Mouse (Mus musculus) ovary, adult 18-20 months (tissue): Measurements from ENCODE around the gene Vwf.
A peak's percentile ranks its signal among the peaks of the same experiment; 100 is the strongest.

Source experiments
- DNase-seq: peaks from one replicate; pipeline ENCODE4 v3.0.0; 2022; ENCODE audit warnings: low spot score, mixed read lengths

Vwf gene

DNA sequence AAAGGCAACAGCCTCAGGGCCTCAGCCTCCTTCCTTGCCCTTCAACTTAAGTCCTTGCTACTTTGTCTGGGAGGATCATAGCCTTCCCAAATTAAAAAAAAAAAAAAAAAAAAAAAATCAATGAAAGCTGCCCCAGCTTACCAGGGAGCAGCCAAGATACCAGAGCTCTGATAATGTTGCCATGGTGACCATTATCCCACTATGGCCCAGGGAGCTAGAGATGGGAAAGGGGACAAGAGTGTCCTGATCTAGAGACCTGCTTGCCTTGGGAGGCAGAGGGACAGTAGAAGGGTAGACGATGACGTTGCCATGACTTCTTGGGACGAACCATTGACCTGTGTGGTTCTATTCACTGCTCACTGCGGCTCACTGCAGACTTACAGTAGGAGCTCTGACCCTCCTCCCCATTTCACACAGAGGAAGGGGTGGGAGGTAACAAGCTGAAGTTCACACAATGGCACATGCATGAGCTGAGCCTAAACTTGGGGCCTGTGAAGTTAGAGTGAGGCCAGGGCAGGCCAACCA lies 39.5 kb downstream of the Vwf start:
- DNase-seq = no peak

DNA sequence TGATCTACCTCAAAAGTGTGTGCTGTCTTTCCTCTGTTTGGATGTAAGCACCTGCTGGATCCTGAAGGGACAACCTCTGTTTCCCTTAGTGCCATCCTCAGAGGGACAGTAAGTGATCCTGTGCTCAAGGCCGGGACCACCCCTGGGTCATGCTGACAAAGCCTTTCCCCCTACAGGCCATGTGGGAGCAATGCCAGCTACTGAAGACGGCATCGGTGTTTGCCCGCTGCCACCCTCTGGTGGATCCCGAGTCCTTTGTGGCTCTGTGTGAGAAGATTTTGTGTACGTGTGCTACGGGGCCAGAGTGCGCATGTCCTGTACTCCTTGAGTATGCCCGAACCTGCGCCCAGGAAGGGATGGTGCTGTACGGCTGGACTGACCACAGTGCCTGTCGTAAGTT lies 41.7 kb downstream of the Vwf start:
- no peak for DNase-seq

DNA sequence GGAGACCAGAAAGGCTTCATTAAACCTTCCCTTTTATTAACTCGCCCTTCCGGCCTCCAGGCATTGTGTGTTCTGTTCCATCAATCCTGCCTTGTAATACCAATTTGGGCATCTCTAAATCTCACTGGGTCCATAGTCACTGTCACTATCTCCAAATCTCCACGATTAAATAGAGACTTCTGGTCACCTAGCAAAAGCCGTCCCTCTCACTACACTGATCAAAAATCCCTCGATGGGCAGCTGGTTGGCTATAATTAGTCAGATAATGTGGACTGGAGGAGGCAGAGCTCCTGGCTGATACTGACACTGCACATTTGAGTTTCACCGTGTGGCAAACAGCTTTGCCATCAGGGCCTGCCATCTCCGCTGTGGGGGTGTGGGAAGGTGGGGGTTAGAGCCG lies 42.5 kb downstream of the Vwf start:
- no peak for DNase-seq

DNA sequence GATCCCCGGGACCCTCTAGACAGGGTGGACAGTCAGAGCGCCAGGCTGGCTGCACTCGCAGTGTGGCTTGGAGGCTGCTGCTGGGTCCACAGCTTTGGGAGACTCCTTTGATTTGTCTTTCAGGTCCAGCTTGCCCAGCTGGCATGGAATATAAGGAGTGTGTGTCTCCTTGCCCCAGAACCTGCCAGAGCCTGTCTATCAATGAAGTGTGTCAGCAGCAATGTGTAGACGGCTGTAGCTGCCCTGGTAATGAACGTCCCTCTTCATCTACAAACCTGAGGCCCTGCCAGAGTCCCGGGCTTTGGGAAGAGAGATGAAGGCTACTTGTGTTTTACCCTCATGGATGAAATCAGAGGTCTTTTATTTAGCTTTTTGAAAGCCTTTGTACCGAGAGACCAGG lies 43.5 kb downstream of the Vwf start:
- no peak for DNase-seq

DNA sequence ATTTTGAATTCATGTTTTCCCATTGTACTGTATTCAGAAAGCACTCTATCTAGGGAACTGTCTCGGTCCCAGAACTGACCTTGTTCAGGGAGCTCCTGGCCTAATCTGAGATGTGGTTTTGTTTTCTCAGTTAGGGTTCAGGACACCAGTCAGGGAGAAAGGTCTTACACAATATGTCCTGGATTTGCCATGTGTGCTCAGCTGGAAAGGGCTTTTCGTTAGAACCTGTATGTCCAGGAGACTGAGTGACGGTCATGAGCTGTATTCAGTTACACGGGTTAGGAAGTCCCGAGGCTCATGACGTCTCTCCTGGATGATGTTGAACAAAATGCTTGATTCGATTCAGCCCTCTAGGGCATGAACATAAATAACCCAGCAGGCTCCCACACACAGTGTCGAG lies 43.9 kb downstream of the Vwf start:
- DNase-seq = no peak

DNA sequence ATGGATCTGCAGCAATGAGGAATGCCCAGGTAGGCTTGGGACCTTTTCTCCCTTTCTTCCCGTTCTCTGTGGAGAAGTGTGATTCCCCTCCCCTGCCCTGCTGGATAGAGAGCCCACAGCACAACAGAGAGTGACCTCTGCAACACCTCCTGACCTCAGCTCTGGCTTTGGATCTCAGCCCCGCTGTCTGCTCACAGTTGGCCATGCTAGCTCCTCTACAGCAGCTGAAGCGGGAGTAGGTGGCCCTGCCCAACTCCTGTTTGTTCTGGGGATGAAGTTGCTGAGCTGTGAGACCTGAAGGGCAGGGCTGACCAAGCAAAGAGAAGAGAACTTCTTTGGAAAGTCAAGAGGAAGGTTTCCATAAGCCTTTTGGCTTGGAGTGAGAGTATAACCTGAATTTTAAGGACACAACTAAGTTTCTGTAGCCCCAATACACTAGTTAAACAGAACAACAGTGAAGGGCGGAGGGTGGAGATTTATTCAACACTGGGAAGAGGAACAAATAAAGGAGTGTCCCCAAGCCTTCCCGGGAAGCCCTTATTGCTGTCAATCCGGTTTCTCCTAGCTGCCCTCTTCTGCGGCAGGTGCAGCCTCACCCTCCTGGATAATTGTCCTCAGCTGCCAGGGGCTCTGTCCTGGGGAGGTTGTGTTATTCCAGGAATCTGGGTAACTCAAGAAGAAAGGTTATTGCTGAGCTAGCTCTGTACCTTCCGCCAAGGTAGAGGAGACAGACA lies 45.2 kb downstream of the Vwf start:
- DNase-seq = no peak

DNA sequence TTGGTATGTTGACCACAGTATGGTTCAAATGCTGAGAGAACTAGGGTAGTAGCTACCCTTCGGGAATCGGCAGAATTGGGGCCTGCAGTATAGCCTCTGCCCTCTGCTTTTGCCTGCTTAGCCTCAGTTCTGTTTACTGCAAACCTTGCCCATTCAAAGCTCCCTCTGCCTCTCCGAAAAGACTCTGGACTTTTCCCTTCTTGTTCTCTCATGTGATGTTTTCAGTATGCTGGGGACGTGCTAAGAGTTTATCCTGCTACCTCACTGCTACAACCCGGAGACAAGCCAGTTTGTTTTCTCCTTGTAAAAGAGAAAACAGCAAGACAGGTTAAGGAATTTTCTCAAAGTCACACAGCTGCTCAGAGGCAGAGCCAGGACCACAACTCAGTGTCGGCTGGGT lies 46.0 kb downstream of the Vwf start:
- DNase-seq = no peak

DNA sequence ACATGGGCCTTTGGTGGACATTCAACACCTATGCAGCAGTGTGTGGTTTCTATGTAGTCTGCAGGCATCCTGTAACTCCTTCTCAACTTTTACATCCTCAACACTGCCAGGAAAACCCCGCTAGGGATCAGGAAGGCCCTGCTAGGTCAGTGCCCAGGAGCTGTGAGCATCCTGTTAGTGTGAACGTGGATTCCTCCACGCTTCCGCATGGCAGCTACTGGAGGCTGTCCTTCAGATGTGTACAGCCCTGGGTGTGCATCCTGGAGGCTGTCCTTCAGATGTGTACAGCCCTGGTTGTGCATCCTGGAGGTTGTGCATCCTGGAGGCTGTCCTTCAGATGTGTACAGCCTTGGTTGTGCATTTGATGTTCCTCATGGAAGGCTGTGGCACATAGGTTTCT lies 47.7 kb downstream of the Vwf start:
- DNase-seq = no peak

DNA sequence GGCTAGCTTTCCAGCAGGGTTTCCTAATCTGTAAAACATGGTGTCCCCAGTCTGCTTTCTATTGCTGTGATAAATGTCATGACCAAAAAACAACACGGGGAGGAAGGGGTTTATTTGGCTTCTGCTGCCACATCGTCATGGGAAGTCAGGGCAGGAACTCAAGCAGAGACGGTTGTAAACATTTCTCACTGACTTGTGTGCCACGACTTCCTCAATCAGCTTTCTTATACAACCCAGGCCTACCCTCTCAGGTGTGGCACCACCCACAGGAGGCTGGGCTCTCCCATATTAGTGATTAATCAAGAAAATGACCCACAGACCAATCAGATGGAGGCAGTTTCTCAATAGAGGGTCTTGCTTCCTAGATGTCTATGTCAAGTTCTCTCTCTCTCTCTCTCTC lies 48.3 kb downstream of the Vwf start:
- DNase-seq = no peak

DNA sequence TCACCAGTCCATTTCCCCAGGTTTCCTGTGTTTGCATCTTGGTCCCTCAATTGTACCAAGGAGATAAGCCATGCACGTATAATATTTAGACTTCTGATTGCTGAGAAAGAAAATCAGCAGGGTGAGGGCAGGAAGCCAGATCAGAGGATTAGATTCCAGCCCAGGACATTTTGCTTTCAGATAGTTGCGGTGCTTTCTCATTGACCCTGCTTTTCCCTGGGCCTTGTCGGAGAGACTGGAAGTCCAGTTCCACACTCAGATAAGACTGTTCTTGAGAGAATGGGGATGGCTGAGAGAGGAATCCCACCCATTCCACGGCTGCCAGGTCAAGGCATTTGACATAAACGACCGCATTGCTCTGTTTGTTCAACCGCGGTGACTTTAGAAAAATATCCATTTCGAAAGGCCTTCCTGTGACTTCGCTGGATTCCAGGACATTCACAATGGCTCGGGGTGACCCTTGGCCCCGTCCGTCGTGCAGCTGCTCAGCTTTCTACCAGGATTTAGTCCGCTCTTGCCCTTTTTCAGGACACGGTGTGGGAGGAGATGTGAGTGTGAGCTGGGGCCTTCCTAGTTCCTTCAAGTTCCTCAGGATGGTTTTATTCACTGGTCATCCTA lies 50.2 kb downstream of the Vwf start:
- DNase-seq = no peak

DNA sequence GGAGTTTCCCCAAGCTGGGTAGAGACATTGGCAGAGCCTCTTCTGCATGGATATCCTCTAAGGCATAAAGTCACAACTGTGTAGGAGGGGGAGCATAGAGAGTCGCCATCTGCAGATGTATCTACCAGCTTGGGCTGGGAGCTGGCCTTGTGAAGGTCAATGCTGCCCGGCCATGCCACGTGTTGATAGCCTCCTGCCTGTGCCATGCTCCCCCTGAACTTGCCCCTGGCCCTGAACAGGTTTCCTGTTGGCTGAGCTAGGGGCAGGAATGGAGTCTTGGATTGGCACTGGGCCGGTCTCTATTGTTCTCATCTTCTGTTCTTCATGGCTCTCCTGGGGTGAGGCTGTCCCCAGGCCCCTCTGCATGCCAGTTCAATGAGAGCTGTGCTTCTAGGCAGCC lies 51.1 kb downstream of the Vwf start:
- no peak for DNase-seq

DNA sequence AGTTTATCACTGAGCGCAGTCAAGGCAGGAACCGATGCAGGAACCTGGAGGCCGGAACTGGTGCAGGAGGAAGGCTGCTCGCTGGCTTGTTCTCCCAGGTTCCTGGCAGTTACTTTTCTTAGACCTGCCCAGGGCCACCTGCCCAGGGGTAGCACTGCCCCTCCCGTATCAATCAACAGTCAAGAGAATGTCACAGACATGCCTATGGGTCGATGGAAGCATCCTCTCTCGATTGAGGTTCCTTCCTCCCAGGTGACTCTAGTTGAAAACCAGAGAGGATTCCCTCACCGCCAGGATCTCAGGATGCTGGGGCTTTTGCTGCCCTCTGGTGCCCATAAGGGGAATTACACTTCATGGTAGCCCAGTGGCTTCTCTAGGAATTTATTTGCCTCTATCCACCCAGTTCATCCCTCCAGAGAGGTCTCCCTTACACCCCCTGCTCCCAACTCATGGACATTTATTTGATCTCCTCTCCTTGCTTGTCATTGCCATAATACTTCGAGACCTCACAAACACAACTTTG lies 53.5 kb downstream of the Vwf start:
- DNase-seq = no peak

DNA sequence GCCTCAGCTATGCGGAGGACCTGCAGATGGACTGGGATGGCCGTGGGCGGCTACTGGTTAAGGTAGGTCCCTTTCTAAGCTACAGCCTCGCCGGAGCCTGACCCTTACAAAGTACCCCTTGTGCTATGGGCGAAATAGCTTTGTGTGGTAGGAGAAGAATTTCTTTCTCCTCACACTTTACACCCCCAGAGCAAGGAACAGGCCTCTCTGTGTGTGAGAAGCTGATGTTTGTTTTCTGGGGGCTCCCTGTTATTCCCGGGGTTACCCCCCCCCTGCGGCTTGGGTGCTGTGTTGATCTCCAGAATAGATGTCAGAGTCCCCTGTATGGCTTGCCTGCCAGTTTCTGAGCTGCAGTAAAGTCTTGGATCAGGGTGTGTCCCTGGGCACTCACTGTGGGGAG lies 54.1 kb downstream of the Vwf start:
- no peak for DNase-seq

DNA sequence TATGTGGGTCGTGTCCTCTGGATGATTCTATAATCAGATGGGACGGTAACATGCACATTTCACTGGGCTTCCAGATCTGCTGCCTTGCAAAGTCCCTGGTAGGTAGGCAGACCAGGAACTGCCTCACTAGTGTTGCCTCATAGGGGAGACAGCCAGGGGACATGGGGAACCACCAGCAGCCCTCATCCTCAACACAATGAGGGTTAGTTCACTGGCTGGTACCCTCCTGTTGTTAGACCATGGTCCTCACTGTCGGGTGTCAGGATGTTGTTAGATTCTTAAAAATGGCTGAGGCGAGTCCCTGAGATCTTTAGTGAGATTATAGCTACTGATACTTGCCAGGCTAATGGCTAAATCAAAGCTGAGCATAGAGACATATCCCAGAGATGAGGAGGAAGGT lies 54.6 kb downstream of the Vwf start:
- no peak for DNase-seq

DNA sequence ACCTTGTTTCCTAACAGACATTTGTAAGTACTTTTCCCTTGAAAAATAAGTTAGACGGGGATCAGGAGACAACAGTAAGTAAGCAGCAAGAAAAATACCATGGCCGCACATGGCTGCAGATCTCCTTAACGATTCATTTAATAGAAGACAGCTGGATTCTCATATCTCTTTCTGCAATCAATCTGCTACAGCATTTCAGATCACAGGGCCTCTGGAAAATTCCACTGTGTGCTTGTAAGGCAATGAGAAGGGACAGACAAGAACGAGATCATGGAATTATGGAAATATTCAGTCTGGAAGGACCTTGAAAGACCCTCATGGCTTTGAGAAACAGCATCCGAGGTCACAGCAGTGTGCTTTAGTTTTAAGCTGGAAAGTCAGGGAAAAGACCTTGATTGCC lies 55.2 kb downstream of the Vwf start:
- no peak for DNase-seq

DNA sequence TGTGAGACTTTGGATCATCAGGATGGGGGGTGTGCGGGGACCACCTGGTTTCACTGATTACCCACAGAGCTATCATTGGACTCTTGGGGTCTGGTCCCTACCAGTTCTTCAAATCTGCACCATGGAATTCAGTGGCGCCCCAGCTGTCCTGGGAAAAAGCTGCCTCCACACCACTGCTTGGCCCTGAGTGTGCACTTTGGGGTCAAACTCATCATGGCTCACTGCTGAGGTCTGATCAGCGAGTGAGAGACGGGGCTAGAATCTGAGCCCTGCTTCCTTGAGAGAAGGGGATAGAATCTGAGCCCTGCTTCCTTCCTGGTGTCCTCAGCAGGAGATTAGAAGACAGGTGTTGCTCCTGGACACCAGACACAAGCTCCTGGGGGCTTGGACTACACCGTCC lies 55.8 kb downstream of the Vwf start:
- no peak for DNase-seq

DNA sequence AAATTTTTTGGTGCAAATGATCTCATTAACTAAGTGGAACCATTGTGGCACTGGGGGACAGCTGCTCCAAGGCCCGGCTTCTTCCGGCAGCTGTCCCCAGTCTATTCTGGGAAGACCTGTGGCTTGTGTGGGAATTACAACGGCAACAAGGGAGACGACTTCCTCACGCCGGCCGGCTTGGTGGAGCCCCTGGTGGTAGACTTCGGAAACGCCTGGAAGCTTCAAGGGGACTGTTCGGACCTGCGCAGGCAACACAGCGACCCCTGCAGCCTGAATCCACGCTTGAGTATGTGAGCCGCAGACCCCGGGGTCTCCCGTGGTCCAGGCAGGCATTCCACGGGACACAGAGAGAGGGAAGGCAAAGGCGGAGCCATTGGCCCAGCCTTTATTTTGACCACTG lies 56.7 kb downstream of the Vwf start:
- peak; percentile 59 for DNase-seq

DNA sequence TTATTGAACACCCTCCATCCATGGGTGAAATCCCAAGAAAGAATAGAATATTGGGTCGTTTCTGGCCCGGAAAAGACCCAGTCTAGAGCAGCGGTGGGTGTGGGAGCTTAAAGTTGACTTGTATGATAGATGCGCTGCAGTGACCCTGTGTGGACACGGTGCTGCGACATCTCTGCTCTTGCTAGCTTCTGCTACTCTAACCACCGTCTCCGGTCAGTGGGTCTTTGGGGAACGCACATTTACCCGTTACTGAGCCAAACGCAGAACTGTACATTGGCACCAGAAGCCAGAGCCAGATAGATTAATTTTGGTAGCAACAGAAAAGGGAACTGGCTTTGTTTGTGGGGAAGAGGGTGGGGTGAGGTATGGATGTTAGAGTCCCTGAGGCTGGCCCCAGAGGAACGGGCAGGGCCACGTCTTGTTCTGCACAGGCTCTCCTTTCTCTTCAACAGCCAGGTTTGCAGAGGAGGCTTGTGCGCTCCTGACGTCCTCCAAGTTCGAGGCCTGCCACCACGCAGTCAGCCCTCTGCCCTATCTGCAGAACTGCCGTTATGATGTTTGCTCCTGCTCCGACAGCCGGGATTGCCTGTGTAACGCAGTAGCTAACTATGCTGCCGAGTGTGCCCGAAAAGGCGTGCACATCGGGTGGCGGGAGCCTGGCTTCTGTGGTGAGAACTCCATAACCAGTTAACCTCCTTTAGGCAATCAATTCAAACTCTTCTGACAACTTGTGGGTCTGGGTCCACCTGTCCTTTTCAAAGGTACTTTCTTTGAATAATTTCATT lies 57.3 kb downstream of the Vwf start:
- DNase-seq = no peak

DNA sequence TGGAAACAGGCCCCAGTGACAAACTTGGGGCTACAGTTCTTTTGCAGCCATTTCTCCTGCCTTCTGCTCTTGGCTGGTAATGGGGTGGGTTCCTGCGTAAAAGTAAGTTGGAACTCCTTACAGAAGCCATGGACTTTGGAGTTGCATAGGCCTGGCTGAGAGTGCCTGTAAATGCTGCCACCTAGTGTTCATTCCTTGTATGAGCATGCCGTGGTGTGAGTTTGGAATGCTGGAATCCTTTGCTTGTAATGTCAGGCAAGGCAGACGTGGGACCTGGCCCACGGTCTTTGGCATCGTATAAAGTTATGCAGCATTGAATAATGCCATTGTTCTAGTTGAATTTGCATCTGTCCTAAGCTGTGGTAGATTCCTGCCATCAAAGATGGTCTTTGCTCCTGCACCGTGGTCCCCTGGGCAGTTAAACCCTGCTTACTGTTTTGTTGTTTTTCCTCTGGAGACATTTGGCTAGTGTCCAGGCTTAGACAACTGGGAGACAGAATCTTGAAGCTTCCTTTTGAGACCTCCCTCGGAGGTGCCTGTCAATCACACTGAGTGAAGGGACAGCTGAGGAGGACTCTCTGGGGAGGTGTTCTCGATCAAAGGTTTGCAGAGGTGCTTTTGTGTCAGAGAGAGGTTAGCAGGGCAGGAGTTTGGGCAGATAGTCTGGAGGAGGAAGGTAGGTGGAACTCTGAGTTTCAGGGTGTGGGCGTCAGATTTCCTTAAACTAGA lies 58.1 kb downstream of the Vwf start:
- no peak for DNase-seq

DNA sequence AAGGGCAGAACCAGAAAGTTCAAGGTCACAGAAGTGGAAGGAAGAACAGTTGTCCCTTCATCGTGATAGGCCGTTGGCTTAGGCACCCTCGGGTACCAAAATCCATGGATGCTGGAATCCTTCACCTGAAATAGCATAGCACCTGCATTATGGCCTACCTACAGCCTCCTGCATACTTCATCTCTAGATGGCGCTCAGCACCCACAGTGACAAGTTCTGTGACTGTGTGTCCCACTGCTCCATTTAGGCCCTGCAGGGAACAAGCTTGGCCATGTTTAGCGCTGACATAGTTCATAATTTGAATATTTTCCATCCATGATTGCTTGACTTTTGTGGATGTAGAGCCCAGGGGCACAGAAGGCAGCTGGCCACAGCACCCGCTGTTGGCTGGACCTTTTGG lies 62.5 kb downstream of the Vwf start:
- no peak for DNase-seq

DNA sequence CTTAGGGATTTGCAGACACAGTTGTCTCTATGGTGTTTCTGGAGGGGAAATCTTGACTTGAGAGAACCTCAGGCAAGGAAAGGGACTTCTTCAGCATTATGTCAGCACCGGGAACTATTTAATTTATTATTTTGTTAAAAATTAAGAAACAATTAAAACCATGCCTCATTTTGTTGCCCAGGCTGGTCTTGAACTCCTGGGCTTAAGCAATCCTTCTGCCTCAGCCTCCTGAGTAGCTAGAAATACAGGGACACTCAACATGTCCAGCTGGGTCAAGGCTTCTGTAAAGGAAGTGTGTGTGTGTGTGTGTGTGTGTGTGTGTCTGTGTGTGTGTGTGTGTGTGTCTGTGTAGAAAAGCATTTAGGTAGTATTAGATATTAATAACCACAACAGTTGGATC lies 71.3 kb downstream of the Vwf start:
- no peak for DNase-seq

DNA sequence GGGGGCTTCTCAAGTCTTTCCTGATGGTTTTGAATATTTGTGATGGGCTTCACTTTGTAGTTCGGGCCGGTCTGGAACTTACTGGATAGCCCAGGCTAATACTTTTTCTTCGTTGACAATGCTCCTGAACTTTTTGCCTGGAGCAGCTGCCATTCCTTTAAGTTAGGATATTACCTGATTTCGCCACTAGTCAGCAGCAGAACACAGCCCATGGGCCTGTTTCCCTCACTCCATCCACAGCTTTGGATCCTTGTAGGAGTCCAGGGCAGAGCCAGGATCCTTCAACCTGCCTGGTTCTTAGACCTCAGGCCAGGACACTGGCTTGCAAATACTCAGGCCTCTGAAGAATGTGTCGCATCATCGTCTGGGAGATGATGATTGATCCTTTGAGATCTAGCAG lies 74.2 kb downstream of the Vwf start:
- no peak for DNase-seq
